Mouse (Mus musculus) spleen, adult 2 months (tissue): ENCODE measurements around the gene Trim75.

ENCODE experiments used
- CTCF ChIP-seq: fragments of 200-500 bp; IDR thresholded peaks from 2 replicates; pipeline ENCODE4 v1.5.1; 2011; ENCODE audit warnings: mild to moderate bottlenecking, inconsistent platforms; ENCODE audit not compliant: insufficient read depth, insufficient read length, insufficient replicate concordance; ENCODE audit errors: extremely low read depth
- POLR2A ChIP-seq: fragments of 200-500 bp; IDR thresholded peaks from 2 replicates; pipeline ENCODE4 v1.6.1; 2011; ENCODE audit warnings: low read depth, low read length, inconsistent platforms

DNA sequence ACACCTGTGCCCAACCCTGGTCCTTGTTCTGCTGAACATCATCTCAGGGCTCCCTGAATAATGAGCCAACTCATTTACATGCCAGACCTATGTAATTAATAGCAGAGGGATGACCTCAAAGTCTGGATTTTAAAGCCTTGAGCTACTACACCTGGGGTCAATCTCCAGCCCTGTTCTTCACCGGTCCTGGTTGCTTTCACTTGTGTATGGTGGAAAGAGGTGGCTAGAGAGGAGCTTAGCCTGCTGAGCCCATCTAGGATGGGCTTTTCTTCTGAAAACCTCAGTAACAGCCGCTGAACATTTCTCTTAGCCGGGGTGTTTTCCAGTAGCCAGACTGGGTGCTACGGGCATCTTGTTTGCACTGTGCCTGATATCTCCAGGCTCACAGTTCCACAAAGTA, at the start of gene Trim75:
- TF ChIP-seq CTCF, result no peak
- TF ChIP-seq POLR2A, result no peak
